Mouse (Mus musculus) layer of hippocampus, adult 2 months (tissue): Measurements from ENCODE around the gene Iqcf6. TPM values are rescaled to one million over a fixed set of nuclear protein-coding genes. Genes with fewer than 3 reads are reported as not detected.

Source experiments
- DNase-seq, 2 experiments: peaks; one replicate each; pipeline ENCODE4 v3.0.0; 2022; ENCODE audit warnings: low spot score in 2 of 2
- H3K27ac ChIP-seq: fragments of 200-600 bp; 2 replicates; pipeline ENCODE4 v1.8.1; 2022
- H3K4me3 ChIP-seq: fragments of 200-600 bp; 2 replicates; pipeline ENCODE4 v1.8.1; 2022; ENCODE audit warnings: mild to moderate bottlenecking
- CTCF ChIP-seq: fragments of 200-600 bp; conservative IDR thresholded peaks from 2 replicates; pipeline ENCODE4 v1.8.1; 2022; ENCODE audit warnings: antibody characterized with exemption, mild to moderate bottlenecking, moderate library complexity
- total RNA-seq, 2 experiments: library from RNA; stranded (reverse); gene quantifications; 2 replicates each; pipeline ENCODE4 v1.2.3; 2021

Iqcf6 gene
- total RNA-seq, 2 experiments from 2014 or later: not detected

DNA sequence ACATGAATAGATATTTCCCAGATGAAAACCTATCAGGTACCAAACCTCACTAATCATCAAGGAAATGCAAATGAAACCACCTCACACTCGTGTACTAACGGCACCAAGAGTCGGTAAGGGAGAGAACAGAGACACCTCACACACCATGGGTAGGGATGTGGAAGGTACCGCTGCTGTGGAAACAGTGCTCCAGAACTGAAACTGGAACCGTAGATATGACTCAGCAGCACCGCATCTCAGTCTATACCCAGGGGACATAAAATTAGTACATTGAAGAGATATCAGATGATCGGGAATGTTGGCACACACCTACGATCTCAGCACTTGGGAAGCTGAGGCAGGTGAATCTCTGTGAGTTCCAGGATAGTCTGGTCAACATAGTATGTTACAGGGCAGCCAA is 11.8 kb downstream of the Iqcf6 start:
- H3K27ac ChIP-seq: peak overlapping the region; percentile 46
- TF ChIP-seq CTCF: no peak
- DNase-seq: no peak
- no peak overlapping the region for H3K4me3 ChIP-seq

DNA sequence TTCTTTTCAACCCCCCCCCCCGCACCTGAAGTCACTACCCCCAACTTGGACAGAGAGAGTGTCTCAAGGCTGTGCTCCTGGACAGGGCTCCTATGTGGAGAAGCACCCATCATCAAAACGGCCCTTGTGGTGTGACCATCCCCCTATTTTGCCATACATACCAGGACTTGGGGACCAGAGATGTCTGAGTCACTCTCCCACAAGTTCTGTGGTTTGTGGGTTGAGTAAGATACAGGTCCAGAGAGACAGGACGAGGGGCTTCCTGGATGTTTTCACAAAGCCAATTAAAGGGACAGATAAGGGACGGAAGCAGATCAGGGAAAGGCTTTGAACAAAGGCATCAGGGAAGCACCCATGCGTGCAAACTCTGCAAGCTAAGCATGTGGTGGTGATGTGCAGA is 15.0 kb downstream of the Iqcf6 start:
- H3K4me3 ChIP-seq: no peak overlapping the region
- TF ChIP-seq CTCF: no peak
- H3K27ac ChIP-seq: no peak overlapping the region
- no peak for DNase-seq

DNA sequence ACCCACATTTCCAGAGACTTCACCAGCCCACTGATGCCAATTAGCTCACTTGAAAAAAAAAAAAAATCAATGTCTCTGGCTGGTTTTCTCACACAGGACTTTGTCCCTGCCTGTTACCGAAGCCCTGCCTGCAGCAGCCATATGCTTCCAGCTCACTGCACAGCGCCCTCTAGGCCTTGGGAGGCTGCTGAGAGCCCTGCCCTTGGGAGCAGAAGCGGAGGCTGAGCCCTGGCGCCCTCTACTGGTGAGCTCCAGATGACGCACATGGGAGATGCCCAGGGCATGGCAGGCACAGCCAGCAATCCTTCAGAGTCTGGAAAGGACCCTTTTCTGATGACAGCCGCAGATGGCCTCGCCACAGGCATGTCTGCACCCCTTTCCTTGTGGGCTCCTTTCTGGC is 16.7 kb downstream of the Iqcf6 start:
- peak; percentile 94 for TF ChIP-seq CTCF
- Histone ChIP-seq H3K4me3 (no peak overlapping the region), H3K27ac (peak overlapping the region; percentile 51; the same call in 1 of the 2 replicates)
- DNase-seq: peak; percentile 84 to 88

DNA sequence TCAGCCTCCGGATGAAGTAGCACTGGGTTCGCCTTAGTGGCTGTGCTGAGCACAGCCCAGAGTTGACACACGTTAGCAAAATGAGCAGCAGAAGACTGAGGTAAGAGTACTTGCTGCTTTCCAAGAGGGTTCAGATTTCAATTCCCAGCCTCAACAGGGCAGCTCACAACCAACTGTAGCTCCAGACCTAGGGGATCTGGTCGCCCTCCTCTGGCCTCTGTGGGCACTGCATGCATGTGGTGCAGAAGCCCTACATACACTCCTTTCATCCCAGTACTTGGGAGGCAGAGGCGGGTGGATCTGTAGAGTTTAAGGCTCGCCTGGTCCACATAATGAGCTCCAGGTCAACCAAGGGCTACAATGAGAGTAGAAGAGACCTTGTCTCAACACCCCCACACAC is 17.4 kb downstream of the Iqcf6 start:
- DNase-seq: no peak
- H3K4me3 ChIP-seq: no peak overlapping the region
- TF ChIP-seq CTCF: peak; percentile 50
- H3K27ac ChIP-seq: peak overlapping the region; percentile 51; the same call in 1 of the 2 replicates

DNA sequence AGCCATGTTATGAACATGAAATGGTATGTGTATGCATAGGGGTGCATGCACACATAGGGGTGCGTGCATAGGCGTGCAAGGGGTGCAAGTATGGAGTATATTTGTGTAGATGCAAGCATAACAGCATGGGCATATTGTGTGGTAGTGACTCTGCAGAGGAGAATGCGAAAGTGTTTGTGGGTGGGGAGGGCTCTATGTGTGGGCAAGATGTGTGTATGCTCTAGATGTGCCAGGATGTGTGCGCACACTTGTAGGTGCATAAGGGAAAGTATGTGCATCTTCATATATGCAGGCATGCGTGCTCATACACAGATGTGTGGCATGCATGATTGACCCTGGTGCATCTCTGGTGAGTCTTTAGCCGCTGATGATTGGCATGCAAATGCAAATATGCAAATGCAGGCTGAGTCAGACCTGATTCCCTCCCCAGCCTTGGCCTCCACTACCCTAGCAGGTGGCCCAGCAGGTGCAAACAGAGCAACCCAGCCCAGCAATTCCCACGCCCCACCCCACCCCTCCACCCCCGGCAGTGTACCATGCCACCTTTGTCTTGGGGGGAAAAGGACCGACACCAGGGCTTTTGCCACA is 19.4 kb downstream of the Iqcf6 start:
- H3K27ac ChIP-seq: peak overlapping the region; percentile 81
- peak in 1 of 2 experiments; percentile 67 for DNase-seq

DNA sequence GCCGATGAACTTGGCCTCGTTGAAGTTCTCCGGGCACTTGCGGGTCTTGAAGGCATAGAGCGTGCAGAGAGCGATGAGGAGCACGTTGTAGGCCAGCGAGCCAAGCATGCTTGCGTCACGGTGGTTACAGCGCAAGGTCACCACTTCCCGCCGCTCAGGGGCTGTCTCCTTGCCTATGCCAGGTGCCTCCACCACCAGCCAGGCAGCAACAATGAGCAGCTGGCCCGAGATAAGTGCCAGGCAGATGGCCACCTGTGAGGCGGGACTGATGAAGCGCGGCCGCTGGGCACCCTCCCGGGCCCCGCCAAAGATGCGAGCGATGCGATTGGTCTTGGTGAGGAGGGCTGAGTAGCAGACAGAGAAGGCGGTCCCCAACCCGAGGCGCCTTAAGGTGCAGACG is 20.8 kb downstream of the Iqcf6 start:
- no peak overlapping the region; the same call in 1 of the 2 replicates for H3K4me3 ChIP-seq
- TF ChIP-seq CTCF: no peak
- peak overlapping the region; percentile 81 for H3K27ac ChIP-seq
- DNase-seq: no peak

More for the DNA sequence above, 19.4 kb downstream of the Iqcf6 start:
- H3K4me3 ChIP-seq: peak overlapping the region; percentile 28; the same call in 1 of the 2 replicates
- TF ChIP-seq CTCF: no peak

DNA sequence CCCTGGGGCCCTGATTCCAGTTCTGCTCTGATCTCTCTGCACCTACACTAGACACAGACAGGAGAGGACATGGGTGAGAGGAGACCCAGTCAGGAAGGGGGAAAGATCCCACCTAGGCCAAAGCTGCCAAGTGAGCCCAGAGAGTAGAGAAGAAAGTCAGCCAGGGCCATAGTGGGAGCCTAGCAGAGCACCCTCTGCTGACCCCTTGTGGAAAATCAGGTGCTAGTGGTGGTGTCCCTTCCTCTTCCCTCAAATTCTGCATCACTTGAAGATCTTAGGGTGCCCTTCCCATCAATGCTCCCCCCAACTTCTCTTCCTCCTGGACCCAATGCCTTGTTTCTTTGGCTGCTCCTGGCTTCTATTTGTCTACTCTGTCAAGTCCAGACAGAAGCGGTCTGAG is 26.3 kb downstream of the Iqcf6 start:
- peak; percentile 76 for TF ChIP-seq CTCF
- Histone ChIP-seq H3K4me3 (peak overlapping the region; percentile 49), H3K27ac (peak overlapping the region; percentile 76; the same call in 1 of the 2 replicates)
- peak in 1 of 2 experiments; percentile 47 for DNase-seq

DNA sequence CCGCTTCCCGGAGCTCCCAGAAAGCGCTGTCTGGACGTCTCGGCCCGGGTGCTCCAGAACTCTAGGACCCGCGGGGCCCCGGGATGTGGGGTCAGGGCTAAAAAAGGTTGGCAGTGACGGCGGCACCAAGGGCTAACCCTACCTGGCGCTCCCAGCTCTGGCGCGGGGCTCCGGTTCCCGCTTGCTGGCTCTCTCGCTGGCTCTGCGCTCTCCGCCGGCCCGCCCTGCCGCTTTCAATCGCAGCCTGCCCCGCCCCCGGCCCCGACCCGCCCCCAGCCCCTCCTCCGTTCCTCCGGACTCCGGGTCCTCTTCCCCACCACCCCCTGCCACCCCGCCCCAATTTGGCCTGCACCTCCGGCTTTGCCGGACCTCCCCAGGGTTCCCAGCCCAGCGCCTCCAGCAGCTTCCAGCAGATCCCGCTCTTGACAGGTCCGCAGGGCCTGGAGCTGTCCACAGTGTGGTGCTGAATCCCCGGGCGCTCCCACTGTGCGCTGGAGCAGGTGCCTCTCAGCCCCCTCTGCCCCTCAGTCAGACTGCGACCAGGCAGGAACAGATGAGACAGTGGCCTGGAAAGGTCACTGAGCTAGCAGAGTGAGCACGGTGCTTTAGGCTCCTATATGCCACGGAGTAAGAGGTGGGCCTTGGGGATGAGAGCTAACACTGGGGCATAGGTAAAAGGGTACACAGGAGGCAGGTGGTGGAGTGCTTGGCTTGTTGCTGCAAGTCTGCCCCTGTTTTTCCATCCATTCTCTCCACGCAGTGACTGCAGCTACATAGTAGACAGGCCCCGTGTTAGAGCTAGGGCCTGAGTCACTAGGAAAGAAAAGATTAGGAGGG is 29.7 kb downstream of the Iqcf6 start, which contains the start of gene Grm2:
Gene Grm2 (minus strand): TSS at position 199 of the 837 bp plus-strand sequence.
- peak within 1 kb of the TSS; percentile 87 for H3K27ac ChIP-seq
- no peak for DNase-seq
- no peak for TF ChIP-seq CTCF
- peak within 1 kb of the TSS; percentile 71 for H3K4me3 ChIP-seq

DNA sequence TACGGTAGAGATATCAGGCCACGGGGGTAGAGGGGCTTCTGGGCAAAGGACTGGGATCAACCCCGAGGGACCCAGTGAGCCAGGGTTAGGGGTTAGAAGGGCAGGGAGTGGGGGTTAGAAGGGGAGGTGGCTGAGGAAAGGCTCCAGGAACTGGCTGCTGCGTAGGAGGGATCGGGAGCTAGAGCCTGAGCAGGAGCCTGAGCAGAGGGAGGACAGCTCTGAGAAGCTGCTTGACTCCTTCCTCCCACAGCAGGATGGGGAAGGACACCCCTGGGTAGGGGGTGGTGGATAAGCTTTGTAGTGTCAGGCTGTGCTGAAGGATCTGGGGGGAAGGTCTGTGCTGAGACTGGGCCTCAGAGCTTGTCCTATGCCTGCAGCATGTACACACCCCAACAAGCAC is 30.4 kb downstream of the Iqcf6 start:
- DNase-seq: no peak
- H3K27ac ChIP-seq: peak overlapping the region; percentile 87
- H3K4me3 ChIP-seq: peak overlapping the region; percentile 71
- no peak for TF ChIP-seq CTCF

DNA sequence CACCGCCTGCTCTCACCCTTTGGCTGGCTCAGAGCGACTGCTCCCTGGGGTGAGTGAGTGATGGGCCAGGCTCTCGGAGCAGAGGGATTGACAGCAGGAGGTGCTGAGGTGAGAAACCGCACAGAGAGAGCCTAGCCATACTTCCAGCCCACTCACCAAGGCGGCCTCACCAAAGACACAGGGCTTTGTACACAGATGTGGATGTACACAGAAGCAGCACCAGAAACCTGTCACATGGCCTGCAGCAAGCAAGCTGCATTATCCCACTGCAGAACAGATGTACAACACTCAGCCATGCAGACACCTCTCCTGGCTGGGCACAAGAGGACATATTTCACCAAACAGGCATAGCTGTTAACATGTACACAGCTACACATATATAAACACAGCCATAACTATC is 31.2 kb downstream of the Iqcf6 start:
- no peak for DNase-seq
- peak overlapping the region; percentile 87 for H3K27ac ChIP-seq

DNA sequence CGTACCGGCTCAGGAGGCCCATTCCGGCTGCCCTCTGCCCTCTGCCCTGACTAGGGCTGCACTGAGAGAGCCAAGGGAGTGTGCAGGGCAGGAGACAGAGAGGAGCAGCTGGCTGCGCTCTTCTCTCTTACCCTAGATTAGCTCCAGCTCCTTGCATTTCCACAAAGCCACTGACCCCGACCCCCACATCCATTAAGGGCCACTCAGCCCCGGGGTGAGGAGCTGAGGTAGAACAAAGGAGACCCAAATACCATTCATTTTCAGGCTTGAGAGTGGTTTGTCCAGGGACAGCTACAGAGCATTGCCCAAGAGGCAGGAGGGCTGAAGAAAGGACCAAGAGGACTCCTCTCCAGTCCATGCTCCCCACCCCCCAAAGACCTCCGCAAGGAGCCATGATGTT is 33.1 kb downstream of the Iqcf6 start:
- H3K27ac ChIP-seq: no peak overlapping the region
- no peak for DNase-seq
- TF ChIP-seq CTCF: no peak
- H3K4me3 ChIP-seq: no peak overlapping the region

More for the DNA sequence above, 31.2 kb downstream of the Iqcf6 start:
- no peak for TF ChIP-seq CTCF
- no peak overlapping the region for H3K4me3 ChIP-seq

DNA sequence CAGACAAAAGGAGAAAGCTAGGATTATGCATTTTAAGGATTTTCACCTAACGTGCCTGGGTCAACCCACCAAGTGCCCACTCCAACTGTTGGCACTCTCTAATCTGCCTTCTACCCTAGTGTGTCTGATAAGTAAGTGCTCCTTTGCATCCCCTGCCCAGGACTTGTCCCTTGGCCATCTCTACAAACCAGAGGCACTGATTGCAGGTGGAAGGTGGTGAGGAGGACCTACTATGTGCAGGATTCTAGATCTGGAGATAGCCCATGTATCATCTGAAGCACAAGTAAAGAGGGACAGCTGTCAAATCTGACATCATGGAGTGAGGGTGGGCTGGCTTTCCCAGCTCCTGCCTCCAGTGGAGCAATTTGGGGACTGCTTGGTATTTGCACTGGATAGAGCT is 33.6 kb downstream of the Iqcf6 start:
- DNase-seq: no peak
- Histone ChIP-seq H3K4me3 (no peak overlapping the region), H3K27ac (no peak overlapping the region)
- no peak for TF ChIP-seq CTCF

DNA sequence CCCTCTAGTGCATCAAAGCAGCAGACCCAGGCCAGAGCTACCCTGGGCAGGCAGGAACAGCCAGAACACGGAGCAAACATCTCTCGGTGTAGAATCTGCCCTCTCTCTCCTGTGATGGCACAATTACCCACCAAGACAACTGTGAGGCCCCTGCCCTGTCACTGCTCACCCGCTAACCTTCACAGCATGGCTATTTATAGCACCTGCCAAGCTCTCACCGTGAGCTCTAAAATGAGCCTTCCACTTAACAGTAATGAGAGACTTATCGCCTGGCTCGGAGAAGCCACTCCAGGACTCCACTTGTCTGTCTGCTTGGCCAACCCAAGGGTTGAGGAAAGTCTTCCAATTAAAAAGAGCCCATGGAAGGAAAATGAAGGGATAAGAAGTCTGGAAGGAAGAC is 36.8 kb downstream of the Iqcf6 start:
- TF ChIP-seq CTCF: no peak
- H3K4me3 ChIP-seq: no peak overlapping the region
- H3K27ac ChIP-seq: peak overlapping the region; percentile 89; the same call in 1 of the 2 replicates
- no peak for DNase-seq
